Mouse (Mus musculus): Measurements from ENCODE around the gene Myo10. TPM values are rescaled to one million over a fixed set of nuclear protein-coding genes. Genes with fewer than 3 reads are reported as not detected.

Gene Myo10
- polyA plus RNA-seq, 1 experiment from 2014 or later, result 77.7 TPM

DNA sequence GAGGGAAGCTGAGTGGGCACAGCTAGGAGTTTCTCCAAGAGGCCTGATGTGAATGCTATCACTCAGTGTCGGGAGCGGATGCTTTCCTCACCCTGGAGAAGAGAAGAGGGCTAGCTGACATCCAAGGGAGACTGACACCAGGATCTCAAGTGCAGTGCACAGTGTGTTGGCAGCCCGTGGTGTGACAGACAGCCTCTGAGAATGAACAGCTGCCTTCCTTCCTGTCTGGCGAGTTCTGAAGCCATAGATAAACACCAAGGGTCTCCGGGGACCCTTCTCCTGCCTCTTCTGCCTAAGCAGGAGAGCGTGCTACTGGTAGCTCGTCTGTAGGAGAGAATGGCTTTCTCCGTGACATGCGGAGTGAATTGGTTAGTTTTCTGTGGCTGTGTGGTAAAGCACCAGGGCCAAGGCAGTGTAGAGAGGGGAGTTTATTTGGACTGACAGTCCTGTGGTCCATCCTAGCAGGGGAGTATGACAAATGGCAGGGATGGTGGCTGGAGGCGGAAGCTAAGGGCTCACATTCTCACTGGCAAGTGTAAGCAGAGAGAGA lies 58.0 kb downstream of the Myo10 start:
- Histone ChIP-seq H3K4me1 (peaks cover 20% of the 10 kb centered on the region), H3K36me3 (no peaks in the 10 kb centered on the region), H3K27ac (replicated peaks) (0 out of 2 replicates have a peak overlapping the region, but pooled peaks have one; percentile 3), H3K27me3 (peaks cover 7% of the 10 kb centered on the region; the same call in 1 of the 2 replicates), H3K9me3 (no peaks in the 10 kb centered on the region), H3K4me2 (replicated peaks) (no peak overlapping the region), H3K9ac (replicated peaks) (no peak overlapping the region), H3K4me3 (no peak overlapping the region)
- WGBS, result 59% methylated on average over 10 of the region's 10 CpGs
- ATAC-seq (ENCODE audit: low FRiP score, low read depth), result peak; percentile 39

DNA sequence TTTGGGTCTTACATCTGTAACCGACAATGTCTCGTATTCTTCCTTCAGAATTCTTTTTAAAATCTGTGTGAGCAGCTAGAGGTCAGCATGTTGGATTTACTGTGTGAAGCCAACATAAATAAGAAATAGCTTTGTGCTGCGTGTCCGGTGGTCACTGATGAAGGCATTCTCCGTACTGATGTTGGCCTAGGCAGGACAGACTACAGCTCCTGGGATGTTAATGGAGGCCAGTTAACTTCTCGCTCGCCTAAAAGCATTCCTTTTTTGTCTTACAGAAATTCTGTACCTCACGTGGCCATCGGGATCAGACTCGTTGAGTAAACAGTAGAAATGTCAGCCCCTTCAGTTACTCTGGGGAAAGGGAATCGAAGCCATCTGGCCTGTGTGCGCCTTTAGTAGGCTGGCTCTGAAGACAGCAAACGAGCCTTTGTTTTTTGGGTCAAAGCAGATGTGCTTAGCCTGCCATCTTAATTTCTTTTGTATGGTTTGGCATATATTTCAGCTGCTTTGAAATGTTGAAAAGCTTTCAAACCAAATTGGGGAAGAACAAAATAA lies 60.7 kb downstream of the Myo10 start:
- Histone ChIP-seq H3K4me3 (no peak overlapping the region), H3K9ac (replicated peaks) (no peak overlapping the region), H3K36me3 (no peaks in the 10 kb centered on the region), H3K27me3 (no peaks in the 10 kb centered on the region), H3K4me1 (peaks cover 14% of the 10 kb centered on the region), H3K9me3 (no peaks in the 10 kb centered on the region), H3K27ac (replicated peaks) (0 out of 2 replicates have a peak overlapping the region, but pooled peaks have one; percentile 36), H3K4me2 (replicated peaks) (no peak overlapping the region)
- peak; percentile 36; the same call in 1 of the 2 replicates for ATAC-seq (ENCODE audit: low FRiP score, low read depth)
- WGBS, result 59% methylated on average over 13 of the region's 13 CpGs

DNA sequence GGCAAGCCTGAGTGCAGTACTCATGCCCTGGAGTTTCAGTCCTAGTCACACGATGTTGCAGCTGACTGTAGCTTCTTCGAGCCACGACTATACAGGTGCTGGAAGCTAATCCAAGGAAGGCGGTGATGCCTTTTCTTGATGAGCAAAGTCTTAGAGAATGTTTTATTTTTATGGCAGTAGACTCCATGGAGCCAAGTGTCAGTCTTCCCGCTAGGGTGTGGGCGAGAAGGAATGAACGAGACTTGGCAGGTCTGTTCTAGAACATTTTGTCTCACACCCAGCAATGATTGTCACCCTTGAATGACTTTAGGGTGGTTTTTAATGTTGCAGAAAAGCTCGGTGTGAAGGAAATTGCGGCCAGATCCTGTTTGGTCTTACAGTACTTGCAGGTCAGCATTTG lies 62.9 kb downstream of the Myo10 start:
- Histone ChIP-seq H3K9ac (replicated peaks) (no peak overlapping the region), H3K27me3 (no peaks in the 10 kb centered on the region), H3K36me3 (no peaks in the 10 kb centered on the region), H3K4me3 (no peak overlapping the region), H3K27ac (replicated peaks) (no peak overlapping the region), H3K4me2 (replicated peaks) (no peak overlapping the region), H3K4me1 (peaks cover 21% of the 10 kb centered on the region), H3K9me3 (no peaks in the 10 kb centered on the region)
- WGBS, result 88% methylated on average over 9 of the region's 9 CpGs
- no peak for ATAC-seq (ENCODE audit: low FRiP score, low read depth)

DNA sequence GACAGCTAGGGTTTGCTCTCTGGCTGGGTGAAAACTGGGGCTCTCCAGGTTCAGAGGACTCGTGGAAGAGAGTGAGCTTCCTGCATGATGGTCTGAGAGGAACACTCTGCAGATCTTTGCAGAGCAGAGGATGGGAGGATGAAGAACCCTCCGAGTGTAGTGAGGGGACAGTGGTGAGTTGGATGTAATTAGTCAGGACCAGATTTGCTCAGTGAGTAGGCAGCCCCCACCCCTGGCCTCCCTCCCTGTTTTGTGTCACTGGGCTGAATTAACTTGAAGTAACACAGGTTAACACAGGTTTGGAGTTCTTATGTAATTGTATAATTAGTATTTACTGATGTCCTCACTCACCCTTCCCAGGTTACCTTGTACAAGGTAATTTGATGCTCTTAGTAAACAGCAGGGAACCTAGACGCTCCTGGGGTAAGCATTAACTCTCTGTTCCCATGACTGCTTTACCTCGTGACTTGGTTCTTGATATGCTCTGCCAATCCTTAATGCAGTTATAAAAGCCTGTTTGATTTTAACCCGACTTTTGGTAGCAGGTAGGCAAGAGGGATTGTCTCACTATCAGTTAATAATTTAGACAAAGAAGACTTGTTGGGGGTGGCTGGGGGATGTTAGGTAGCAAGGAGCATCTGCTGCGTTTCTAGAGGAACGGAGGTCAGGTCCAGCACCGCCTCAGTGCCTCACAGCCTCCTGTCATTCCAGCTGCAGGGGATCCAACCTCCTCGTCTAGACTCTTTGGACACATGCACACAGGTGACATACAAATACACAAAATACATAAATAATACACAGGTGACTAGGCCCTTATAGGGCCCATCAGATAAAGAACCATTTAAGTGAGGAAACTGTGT lies 66.3 kb downstream of the Myo10 start:
- Histone ChIP-seq H3K9me3 (no peaks in the 10 kb centered on the region), H3K9ac (replicated peaks) (no peak overlapping the region), H3K4me2 (replicated peaks) (no peak overlapping the region), H3K36me3 (no peaks in the 10 kb centered on the region), H3K27ac (replicated peaks) (no peak overlapping the region), H3K27me3 (no peaks in the 10 kb centered on the region; the same call in 1 of the 2 replicates), H3K4me1 (peaks cover 25% of the 10 kb centered on the region), H3K4me3 (no peak overlapping the region)
- 59% methylated on average over 9 of the region's 9 CpGs for WGBS
- no peak for ATAC-seq (ENCODE audit: low FRiP score, low read depth)

DNA sequence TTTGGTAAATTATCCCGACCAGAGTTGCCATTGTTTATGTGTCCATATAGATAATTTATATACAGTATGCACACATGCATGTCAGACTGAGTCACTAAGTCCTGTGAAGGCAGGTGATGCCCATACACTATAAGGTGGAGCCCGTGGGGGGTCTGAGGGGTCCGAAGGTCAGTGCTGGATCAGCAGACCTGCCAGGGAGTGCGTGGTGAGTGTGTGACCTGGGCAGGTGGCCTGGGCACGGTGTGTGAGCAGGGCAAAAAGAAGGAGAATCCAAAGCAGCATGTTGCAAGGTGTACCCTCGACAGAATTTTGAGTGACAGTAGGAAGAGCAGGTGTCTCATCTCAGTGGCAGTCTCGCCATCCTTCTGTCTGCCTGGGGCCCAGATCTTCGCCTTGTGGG lies 67.2 kb downstream of the Myo10 start:
- 83% methylated on average over 8 of the region's 8 CpGs for WGBS
- peaks cover 25% of the 10 kb centered on the region for H3K4me1 ChIP-seq
- H3K27ac ChIP-seq (replicated peaks), result peak overlapping the region; percentile 67
- no peak overlapping the region for H3K4me3 ChIP-seq
- no peak overlapping the region for H3K4me2 ChIP-seq (replicated peaks)
- H3K9ac ChIP-seq (replicated peaks), result peak overlapping the region; percentile 20; the same call in 1 of the 2 replicates
- no peaks in the 10 kb centered on the region; the same call in 1 of the 2 replicates for H3K27me3 ChIP-seq
- ATAC-seq (ENCODE audit: low FRiP score, low read depth), result peak; percentile 38
- H3K36me3 ChIP-seq, result no peaks in the 10 kb centered on the region
- H3K9me3 ChIP-seq, result no peaks in the 10 kb centered on the region

DNA sequence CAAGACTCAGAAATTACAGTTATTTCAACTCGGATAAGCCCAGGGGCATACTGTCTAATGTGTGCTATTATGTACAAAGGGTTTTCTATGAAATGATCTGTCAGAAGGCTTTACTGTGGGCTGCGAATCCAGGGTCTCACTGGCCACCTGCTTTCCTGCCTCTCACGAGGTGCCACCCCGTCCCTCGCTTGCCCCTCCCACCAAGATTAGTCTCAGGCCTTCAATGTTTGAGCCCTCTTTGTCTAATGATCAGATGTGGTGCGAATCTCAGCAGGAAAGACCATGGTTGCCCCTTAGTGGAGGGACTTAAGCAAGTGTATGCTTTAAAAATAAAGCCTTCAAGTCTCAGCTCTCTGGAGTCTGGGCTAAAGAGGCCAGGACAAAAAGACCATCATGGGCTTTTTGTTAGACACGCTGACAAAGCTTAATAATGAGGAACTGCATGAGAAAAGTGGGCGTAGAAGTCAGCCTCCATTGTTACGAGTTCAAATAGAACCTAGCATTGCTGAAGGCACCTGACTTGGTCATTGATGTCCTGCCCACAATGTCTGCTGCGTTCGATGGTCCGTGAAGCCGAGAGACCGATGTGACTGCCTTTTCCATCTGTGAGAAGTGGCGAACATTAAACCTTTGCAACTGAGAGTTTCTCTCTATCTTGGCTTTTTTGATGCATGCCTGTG lies 67.9 kb downstream of the Myo10 start:
- Histone ChIP-seq H3K9me3 (no peaks in the 10 kb centered on the region), H3K36me3 (no peaks in the 10 kb centered on the region), H3K27me3 (no peaks in the 10 kb centered on the region; the same call in 1 of the 2 replicates), H3K4me3 (no peak overlapping the region), H3K4me2 (replicated peaks) (0 out of 2 replicates have a peak overlapping the region, but pooled peaks have one; percentile 7), H3K4me1 (peaks cover 25% of the 10 kb centered on the region), H3K27ac (replicated peaks) (peak overlapping the region; percentile 67), H3K9ac (replicated peaks) (no peak overlapping the region)
- WGBS, result 27% methylated on average over 15 of the region's 15 CpGs
- ATAC-seq (ENCODE audit: low FRiP score, low read depth), result peak; percentile 82

DNA sequence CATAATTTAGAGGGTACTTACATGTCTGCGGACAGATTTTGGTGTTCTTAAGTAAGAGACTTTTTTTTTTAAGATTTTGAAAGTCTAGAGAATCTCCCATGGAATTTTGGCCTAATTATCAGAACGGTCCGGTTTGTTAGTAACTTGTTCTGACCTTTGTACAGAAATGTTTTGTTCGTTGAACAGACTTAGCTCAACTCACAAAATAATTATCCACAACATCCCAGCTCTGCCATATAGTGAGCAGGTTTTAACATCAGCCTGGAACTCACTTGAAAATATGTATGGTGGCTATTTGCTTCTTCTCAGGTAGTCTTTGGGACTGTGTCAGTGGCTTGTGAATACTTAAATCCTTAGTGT lies 68.4 kb downstream of the Myo10 start:
- Histone ChIP-seq H3K4me3 (no peak overlapping the region), H3K9me3 (no peaks in the 10 kb centered on the region), H3K27me3 (no peaks in the 10 kb centered on the region; the same call in 1 of the 2 replicates), H3K27ac (replicated peaks) (peak overlapping the region; percentile 42; the same call in 1 of the 2 replicates), H3K36me3 (no peaks in the 10 kb centered on the region), H3K4me1 (peaks cover 25% of the 10 kb centered on the region), H3K4me2 (replicated peaks) (no peak overlapping the region), H3K9ac (replicated peaks) (no peak overlapping the region)
- 77% methylated on average over 4 of the region's 4 CpGs for WGBS
- ATAC-seq (ENCODE audit: low FRiP score, low read depth), result no peak

DNA sequence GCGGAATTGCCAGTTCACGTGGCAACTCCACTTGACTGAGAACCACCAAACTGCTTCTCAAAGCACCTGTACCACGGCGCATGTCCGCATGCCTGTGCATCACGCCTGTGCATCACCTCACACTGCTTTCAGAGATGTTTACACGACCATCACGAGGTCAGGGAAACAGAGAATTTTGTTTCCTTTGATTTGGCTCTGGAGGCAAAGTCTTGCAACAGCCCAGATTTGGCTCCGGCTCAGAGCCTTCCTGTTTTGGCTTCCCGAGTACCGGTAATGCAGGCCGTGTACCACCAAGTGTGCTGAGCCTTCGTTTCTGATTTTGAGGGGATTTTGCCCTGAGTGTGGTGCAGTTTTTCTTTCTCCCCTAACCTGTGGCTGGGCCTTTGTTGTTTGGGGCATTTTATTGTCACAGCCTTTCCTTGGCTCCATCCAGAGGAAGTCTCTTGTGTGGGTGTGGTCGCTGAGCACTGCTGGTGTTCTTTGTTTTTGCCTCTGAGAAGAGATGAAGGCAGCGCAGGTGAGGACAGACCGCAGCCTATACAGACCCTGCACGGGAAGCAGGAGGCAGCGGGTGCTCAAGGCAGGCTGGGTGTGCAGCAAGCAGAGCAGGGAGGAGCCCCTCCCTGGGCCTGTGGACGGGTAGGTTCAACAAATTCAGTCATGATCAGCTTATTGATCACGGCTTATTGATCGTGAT lies 70.1 kb downstream of the Myo10 start:
- peaks cover 25% of the 10 kb centered on the region for H3K4me1 ChIP-seq
- ATAC-seq (ENCODE audit: low FRiP score, low read depth), result no peak
- no peaks in the 10 kb centered on the region; the same call in 1 of the 2 replicates for H3K27me3 ChIP-seq
- H3K9ac ChIP-seq (replicated peaks), result no peak overlapping the region
- WGBS, result 57% methylated on average over 21 of the region's 21 CpGs
- no peak overlapping the region for H3K27ac ChIP-seq (replicated peaks)
- H3K36me3 ChIP-seq, result no peaks in the 10 kb centered on the region
- no peaks in the 10 kb centered on the region for H3K9me3 ChIP-seq
- no peak overlapping the region for H3K4me3 ChIP-seq
- no peak overlapping the region for H3K4me2 ChIP-seq (replicated peaks)

DNA sequence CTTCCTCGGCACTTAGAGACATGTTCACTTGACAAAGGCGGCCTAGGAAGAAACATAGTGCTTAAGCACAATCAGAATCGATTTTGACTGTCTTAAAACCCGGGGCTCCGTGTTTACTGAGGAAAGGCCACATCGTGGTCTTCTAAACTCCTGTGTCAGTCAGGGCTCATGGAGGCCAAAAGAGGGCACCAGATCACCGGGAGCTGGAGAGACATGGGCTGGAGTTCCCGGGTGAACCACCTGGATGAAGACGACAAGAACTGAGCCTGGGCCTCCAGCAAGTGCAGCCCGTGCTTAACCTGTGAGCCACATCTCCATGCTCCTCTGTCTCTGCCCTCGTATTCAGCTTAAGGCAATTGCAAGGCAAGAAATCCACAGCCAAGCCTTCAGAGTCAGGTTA lies 71.4 kb downstream of the Myo10 start:
- Histone ChIP-seq H3K4me3 (no peak overlapping the region), H3K9ac (replicated peaks) (no peak overlapping the region), H3K27ac (replicated peaks) (no peak overlapping the region), H3K9me3 (no peaks in the 10 kb centered on the region), H3K27me3 (no peaks in the 10 kb centered on the region; the same call in 1 of the 2 replicates), H3K36me3 (no peaks in the 10 kb centered on the region), H3K4me2 (replicated peaks) (no peak overlapping the region), H3K4me1 (peaks cover 23% of the 10 kb centered on the region)
- WGBS, result 89% methylated on average over 11 of the region's 11 CpGs
- no peak for ATAC-seq (ENCODE audit: low FRiP score, low read depth)

DNA sequence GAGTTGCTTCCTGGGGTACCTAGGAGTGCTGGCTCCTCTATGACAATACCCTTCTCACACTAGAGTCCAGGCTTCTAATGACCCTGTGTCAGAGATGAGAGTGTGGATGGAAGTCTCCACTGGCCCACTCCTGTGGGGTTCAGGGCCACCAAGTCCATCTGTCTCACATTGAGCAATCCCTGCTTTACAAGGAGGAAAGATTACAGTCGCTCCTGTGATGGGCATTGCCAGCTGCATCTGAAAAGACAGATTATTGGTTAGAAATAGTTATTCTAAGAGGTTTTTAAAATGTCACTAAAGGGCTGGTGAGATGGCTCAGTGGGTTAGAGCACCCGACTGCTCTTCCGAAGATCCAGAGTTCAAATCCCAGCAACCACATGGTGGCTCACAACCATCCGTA lies 72.4 kb downstream of the Myo10 start:
- no peak for ATAC-seq (ENCODE audit: low FRiP score, low read depth)
- no peak overlapping the region for H3K4me2 ChIP-seq (replicated peaks)
- H3K4me1 ChIP-seq, result peaks cover 18% of the 10 kb centered on the region
- no peak overlapping the region for H3K27ac ChIP-seq (replicated peaks)
- H3K9ac ChIP-seq (replicated peaks), result no peak overlapping the region
- H3K27me3 ChIP-seq, result no peaks in the 10 kb centered on the region; the same call in 1 of the 2 replicates
- WGBS, result 94% methylated on average over 4 of the region's 4 CpGs
- H3K36me3 ChIP-seq, result no peaks in the 10 kb centered on the region
- no peak overlapping the region for H3K4me3 ChIP-seq
- H3K9me3 ChIP-seq, result no peaks in the 10 kb centered on the region

DNA sequence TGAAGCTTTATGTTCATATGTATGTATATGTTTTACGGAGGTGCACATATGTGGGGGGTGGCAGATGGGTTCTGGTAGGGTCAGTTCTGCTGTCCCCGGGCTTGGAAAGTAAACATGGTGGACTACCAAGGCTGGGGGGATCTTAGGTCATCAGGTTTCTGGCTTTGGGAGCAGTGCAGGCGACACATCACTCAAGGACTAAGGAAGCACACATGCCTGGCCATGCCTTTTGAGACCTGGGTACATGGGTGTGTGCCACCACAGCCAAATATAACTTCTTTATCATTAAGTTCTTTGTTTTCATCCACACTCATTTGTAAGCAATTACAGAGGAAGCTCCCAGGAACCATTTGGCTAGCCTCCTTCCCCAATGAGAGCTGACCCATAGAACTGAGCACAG lies 72.9 kb downstream of the Myo10 start:
- H3K27me3 ChIP-seq, result no peaks in the 10 kb centered on the region; the same call in 1 of the 2 replicates
- 94% methylated on average over 3 of the region's 3 CpGs for WGBS

More for the DNA sequence above, 72.9 kb downstream of the Myo10 start:
- Histone ChIP-seq H3K4me3 (no peak overlapping the region), H3K9ac (replicated peaks) (no peak overlapping the region), H3K36me3 (no peaks in the 10 kb centered on the region), H3K9me3 (no peaks in the 10 kb centered on the region), H3K4me2 (replicated peaks) (no peak overlapping the region), H3K27ac (replicated peaks) (no peak overlapping the region), H3K4me1 (peaks cover 13% of the 10 kb centered on the region)
- ATAC-seq (ENCODE audit: low FRiP score, low read depth), result no peak
